In the genomic region with DNA sequence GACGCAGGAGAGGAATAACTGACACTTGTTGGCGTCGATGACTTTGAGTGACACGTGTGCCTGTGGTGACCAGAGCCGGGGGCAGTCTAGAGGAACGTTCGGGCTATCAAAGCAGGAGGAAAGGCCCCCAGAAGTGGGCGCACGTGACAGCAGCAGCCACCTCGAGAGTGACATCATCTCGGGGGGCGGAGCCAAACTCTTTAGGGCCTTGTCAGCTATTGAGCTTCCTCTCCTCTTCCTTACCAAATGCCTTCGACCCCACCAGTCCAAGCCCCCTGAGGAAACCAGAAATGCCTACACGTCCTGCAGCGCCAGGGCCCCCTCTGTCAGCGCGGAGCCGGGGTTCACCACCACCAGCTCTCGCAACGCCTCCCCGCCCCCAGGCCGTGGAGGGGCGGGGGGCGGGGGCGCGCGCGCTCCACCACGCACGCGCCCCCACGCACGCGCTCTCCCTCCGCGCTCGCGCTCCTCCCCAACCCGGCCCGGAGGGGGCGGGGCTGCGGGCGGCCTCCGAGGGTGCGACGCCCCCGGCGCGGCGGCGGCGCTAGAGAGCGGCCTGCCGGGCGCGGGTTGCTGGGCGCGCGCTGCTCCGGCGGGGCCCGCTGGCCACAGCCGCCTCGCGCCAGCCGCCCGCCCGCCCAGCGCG, we compare ENCODE assay signal across 8 mouse cellular contexts. TPM values are rescaled to one million over a fixed set of nuclear protein-coding genes. Genes with fewer than 3 reads are reported as not detected.
A peak's percentile ranks its signal among the peaks of the same experiment; 100 is the strongest.
DNase-seq lines count a peak whose midpoint lies in the region; ATAC-seq and TF ChIP-seq lines count a peak whose summit lies in the region.

No protein-coding gene starts in this region.

- peak; percentile 90 to 97 for DNase-seq in adrenal gland, adult (ENCODE audit: inconsistent age in 2 of 2, low spot score in 1 of 2)
- peak; percentile 91 for DNase-seq in gastrocnemius, postnatal 14 days
- DNase-seq in left cerebral cortex, adult 9 months (ENCODE audit: low spot score in 2 of 2): peak; percentile 87 to 94
- DNase-seq in right cerebral cortex, adult 2 months (ENCODE audit: low spot score in 2 of 2): peak; percentile 89 to 95
- DNase-seq in urinary bladder, postnatal 10 days (ENCODE audit: low spot score): peak; percentile 19

- no peak for TF ChIP-seq CTCF in cortical plate, adult 2 months (IDR thresholded peaks at IDR 0.05; ENCODE audit: extremely low read depth, insufficient read depth, low read length)

- H3K27me3 ChIP-seq in megakaryocyte, embryonic 14.5 days (replicated peaks): peaks cover 3% of the 10 kb centered on the region

- intact Hi-C loops in gastrocnemius, postnatal 14 days (cut with DNase I; ENCODE audit: low total_unique reads): no loop called here

- H3K9me3 ChIP-seq in megakaryocyte, embryonic 14.5 days: peaks cover 11% of the 10 kb centered on the region

- peak; percentile 60 for ATAC-seq in inflammation-experienced regulatory T-cells, adult 6 months

- no peaks in the 10 kb centered on the region for H3K36me3 ChIP-seq in megakaryocyte, embryonic 14.5 days (replicated peaks; ENCODE audit: low read length)

- H3K27ac ChIP-seq in cortical plate, adult 2 months (ENCODE audit: insufficient read depth, low read length): peak overlapping the region; percentile 84

- peak; percentile 42; the same call in 1 of the 2 replicates for TF ChIP-seq POLR2A in cortical plate, adult 2 months (IDR thresholded peaks at IDR 0.05; ENCODE audit: extremely low read depth, insufficient read depth, low read length)

- H3K4me1 ChIP-seq in cortical plate, adult 2 months (ENCODE audit: control insufficient read depth, insufficient read depth, low read length): no peaks in the 10 kb centered on the region; the same call in 1 of the 2 replicates
- H3K4me1 ChIP-seq in megakaryocyte, embryonic 14.5 days: peaks cover 28% of the 10 kb centered on the region

- H3K4me3 ChIP-seq in cortical plate, adult 2 months (ENCODE audit: insufficient read depth, low read length): peak overlapping the region; percentile 68
- peak overlapping the region; percentile 99 for H3K4me3 ChIP-seq in megakaryocyte, embryonic 14.5 days (replicated peaks)

RNA-seq across cellular contexts. Expression of a gene that starts 0.4 kb away (rescaled TPM):
- polyA plus RNA-seq in cortical plate, adult 2 months (2012; rRNA removed): 58.5 and 60.1 TPM in 2 replicates
- 10 to 100 TPM; 14.6 to 17.7 TPM for total RNA-seq in gastrocnemius, postnatal 14 days (2021)
- 1 to 10 TPM in 1 of 3 experiments, under 1 TPM in 2; 0.14 to 1.1 (median 0.27) TPM for polyA plus RNA-seq in inflammation-experienced regulatory T-cells, adult 6 months (2017; shearing (Covaris generic))
- 0.97 and 1.4 TPM in 2 replicates for polyA plus RNA-seq in megakaryocyte, embryonic 14.5 days (2012; ENCODE audit: insufficient read depth, low replicate concordance)

Comparison
In these comparisons a context has a peak if more than half of its experiments do, and no peak if none do; other contexts are left out.
1. Peak in every context shown above with its lines: DNase-seq, ATAC-seq, H3K4me3 ChIP-seq and H3K27ac ChIP-seq.
2. DNase-seq: peak in every context shown above with its lines; median percentile 94 in adrenal gland, adult; 92 in right cerebral cortex, adult 2 months; 91 in gastrocnemius, postnatal 14 days; 90 in left cerebral cortex, adult 9 months; 19 in urinary bladder, postnatal 10 days.
3. RNA of a gene that starts 0.4 kb away (polyA plus RNA-seq): 58.5 to 60.1 TPM in cortical plate, adult 2 months; 0.97 to 1.4 TPM in megakaryocyte, embryonic 14.5 days and 0.14 to 1.1 TPM in inflammation-experienced regulatory T-cells, adult 6 months; every median in the first group is over 10 times any median in the second.